Mouse (Mus musculus) 3134 (cell line): ENCODE results near the gene Olfr98.
"Not testable (repeated sequence)": the region's sequence is repeated elsewhere in the genome, so short reads cannot be mapped to it uniquely, and the experiment has no call there.

Experiments
- DNase-seq: peaks from one replicate; pipeline ENCODE4 v3.0.0-alpha.2; 2011; ENCODE audit warnings: low spot score; ENCODE audit not compliant: insufficient read length; ENCODE audit errors: extremely low read depth

The Olfr98 gene

GRCm38 (mm10) chr17:37263626-37264025, at the start of gene Olfr98:
Olfr98 (minus strand) TSS chr17:37263749.
- no peak for DNase-seq

DNA sequence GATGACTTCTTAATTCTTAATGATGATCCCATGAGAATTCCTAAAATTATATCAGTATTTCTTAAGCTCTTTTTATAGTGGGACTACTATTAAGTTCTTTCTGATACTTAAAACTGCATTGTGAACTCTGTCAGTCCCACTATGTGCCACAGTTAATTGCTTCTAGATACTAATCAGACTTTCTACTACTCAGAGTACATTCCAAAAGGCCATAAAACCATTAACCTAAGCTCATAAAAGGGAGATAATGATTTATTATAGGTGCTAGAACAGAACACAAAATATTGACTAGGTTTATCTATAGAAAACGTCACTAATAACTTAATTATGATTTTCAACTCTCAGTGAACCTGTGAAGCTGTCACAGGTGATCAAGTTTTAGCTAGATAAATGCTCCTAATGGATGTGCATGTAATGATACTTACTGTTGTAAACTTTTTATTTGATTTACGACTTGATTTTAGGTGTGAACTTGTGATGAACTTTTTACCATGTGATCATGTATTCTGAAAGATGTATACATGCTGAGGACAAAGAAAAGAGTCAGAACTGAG, 46.7 kb upstream of the Olfr98 start:
- DNase-seq: no peak

- no peak for DNase-seq
Measured at GRCm38 (mm10) chr17:37308483-37308882, 44.9 kb upstream of the Olfr98 start.

DNA sequence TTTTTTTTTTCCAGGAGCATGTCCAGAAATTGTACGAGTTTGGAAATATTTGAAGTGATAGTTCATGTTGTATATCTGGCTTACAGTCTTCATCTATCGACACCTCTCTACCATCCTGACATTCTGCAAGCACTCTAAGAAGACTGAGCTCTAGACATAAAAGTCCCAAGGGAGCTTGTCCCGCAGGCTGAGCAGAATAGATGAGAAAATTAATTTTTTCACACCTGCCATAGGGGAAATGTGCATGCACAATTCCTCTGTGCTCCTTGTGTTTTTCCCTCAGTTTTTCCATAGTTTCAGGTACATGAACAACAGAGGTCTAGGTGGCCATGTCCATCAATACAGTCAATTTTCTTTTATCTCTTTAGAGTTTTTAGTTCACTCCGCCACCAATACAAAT, 40.7 kb upstream of the Olfr98 start, which contains the start of gene Olfr101:
Olfr101 (minus strand) TSS at position 101 of the 400 bp plus-strand sequence.
- no peak for DNase-seq

- no peak for DNase-seq
Measured at GRCm38 (mm10) chr17:37283360-37283759, 19.8 kb upstream of the Olfr98 start, which contains the start of gene Olfr99. Olfr99 (minus strand) TSS chr17:37283460.

DNA sequence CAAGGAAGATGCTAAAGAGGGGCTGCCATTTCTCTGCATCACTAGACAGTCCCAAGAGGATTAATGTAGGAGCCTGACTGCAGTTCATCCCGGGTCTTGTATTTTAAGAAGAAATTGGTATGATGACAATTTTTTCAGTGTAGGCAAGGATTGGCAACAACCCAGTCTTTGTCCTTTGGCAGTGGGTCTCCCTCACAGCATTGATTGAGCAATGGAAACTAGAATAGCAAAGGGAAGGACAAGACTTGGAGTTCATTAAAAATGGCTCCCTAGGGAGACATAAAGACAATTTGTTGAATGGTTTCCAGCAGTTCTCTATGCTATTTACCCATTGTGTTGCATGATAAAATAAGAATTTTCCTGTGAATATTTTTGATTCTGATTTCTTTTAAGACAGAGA, 16.8 kb upstream of the Olfr98 start:
- no peak for DNase-seq

GRCm38 (mm10) chr17:37276573-37276972, 13.0 kb upstream of the Olfr98 start:
- no peak for DNase-seq

DNA sequence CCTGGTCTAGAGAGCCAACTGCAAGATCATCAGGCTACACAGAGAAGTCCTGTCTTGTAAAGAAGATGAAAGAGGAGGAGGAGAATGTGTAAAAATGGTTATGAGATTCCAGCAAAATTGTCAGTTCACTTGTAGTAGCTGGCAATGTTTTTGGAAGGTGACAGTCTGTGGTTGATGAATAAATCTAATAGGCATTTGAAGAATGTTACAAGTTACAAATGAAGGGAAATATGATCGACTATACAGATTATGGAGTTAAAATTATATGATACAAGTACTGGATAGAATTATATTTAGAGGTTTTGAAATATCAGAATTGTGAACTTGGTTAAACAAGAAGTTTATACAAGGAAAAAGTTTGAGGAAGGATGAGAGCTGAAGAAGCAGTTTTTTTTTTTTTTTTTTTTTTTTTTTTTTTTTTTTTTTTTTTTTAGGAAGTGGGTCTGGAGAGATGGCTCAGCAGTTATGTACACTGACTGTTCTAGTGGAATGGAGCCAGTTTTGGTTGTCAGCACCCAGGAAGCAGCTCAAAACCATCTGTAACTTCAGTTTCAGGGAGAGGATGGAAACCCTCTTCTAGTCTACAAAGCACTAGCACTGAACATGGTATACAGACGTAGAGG, 12.2 kb upstream of the Olfr98 start:
- peak; percentile 56 for DNase-seq

GRCm38 (mm10) chr17:37270702-37271092, 7.1 kb upstream of the Olfr98 start:
- peak; percentile 53 for DNase-seq

DNA sequence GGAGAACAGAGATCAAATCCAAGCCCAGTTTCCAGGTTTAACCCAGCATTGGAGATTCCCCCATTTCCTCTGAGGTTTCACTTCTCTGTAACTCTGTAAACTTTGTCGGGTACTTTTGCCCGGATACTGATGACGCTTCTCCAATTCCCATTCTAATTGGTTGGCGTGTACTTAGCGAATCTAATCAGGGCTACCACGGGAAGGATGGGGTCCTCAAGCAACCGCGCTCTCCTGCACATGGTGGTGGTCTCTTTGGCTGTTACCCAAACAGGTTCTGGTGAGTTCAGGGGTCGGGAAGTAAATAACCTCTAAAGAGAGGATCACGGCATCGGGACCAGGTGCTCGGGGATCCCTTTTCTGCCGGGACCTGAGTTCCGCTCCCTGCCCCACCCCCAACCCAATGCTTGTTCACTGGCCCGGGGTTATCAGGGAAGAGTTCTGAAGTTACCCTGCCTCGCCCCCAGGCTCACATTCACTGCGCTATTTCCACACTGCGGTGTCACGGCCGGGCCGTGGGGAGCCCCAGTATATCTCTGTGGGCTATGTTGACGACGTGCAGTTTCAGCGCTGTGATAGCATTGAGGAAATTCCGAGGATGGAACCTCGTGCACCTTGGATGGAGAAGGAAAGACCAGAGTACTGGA, 6.6 kb upstream of the Olfr98 start, which contains the start of gene H2-M3:
H2-M3 (plus strand) TSS at position 163 of the 644 bp plus-strand sequence.
- peak; percentile 77 for DNase-seq

GRCm38 (mm10) chr17:37250544-37250943, 13.0 kb downstream of the Olfr98 start:
- no peak for DNase-seq

DNA sequence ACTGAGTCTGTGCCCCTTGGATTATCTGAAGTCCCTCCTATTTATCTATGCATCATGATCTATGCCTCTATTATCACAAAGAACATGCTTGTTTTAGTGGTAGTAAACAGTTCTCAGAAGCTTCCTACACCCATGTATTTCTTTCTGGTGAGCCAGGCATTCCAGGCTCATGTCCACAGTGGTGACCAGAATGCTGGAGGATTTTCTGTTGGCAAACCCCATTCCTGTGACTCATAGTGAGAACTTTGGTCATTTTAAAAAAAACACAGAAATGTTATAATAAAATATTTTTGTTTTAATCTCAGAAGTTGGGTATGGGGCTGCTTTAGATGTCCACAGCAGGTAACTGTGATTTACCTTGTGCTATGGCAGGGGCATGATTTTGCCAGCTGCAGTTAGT, 14.1 kb downstream of the Olfr98 start:
- no peak for DNase-seq

DNA sequence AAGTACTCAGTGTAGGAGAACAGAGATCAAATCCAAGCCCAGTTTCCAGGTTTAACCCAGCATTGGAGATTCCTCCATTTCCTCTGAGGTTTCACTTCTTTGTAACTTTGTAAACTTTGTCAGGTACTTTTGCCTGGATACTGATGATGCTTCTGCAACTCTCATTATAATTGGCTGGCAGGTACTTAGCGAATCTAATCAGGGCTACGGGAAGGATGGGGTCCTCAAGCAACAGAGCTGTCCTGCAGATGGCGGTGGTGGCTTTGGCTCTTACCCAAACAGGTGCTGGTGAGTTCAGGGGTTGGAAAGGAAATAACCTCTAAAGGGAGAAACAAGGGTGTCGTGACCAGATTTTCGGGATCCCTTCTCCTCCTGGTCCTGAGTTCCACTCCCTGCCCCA, 16.8 kb downstream of the Olfr98 start:
- peak; percentile 42 for DNase-seq

- no peak for DNase-seq
Measured at GRCm38 (mm10) chr17:37242198-37242597, 21.4 kb downstream of the Olfr98 start.

GRCm38 (mm10) chr17:37237230-37237629, 26.3 kb downstream of the Olfr98 start, which contains the start of gene Olfr97:
Olfr97 (minus strand) TSS chr17:37237330.
- not testable (repeated sequence) for DNase-seq

DNA sequence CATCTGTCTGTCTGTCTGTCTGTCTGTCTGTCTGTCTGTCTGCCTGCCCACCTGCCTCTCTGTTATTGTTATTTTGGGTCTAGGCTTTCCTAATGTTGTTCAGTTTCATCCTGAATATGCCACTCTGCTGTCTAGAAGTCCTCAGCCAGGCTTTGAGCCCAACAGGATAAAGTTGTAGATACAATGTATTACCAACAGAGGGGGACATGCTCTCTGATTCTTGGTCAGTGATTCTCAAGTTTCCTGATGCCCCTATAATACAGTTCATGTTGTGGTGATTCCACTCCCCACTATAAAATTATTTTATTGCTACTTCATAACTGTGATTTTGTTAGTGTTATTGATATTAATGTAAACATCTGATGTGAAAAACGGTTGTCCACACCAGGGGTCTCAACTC, 41.7 kb downstream of the Olfr98 start:
- DNase-seq: no peak

DNA sequence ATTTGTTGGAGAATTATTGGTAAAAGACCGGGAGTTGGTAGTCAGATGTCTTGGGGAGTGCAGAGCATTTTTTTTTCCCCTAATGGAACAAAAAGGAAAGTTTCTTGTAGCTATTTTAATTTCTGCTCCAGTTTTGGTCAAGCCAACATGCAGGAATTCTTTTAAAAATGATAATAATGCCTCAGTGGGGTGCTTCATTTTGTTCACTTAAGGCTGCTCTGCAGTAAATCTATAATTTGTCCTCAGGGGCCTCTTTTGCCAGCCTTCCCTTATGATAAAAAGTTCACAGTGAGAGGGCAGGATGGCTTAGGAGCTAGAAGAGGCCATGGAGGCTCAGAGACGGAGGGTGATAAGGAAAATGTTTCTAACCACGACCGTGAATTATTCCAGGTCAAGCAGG, 43.7 kb downstream of the Olfr98 start, which contains the start of gene Olfr96:
Olfr96 (plus strand) TSS at position 301 of the 400 bp plus-strand sequence.
- no peak for DNase-seq

DNA sequence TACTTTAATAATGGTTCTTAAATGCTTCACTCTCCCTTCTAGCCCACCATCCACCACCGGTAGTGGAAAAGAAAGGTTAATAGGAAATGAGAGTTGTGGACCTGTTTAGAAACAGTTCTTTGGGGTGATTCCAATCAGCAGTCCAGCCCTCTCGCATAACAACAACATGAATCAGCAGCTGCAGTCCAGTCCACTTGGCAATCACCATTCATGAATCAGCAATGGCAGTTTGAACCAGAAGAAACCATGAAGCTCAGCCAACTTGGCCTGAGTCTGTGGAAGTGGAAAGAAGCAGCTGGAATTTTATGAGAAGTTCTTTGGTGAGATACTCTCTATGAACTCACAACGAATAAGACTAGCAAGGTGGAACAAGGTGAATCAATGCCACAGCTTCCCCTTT, 45.1 kb downstream of the Olfr98 start:
- peak; percentile 67 for DNase-seq

GRCm38 (mm10) chr17:37213018-37213417, 50.5 kb downstream of the Olfr98 start, which contains the start of gene Olfr95:
Olfr95 (minus strand) TSS chr17:37213118.
- no peak for DNase-seq
